Mouse (Mus musculus): ENCODE data around the gene Grk3. TPM values are rescaled to one million over a fixed set of nuclear protein-coding genes. Genes with fewer than 3 reads are reported as not detected.

Grk3 gene
- polyA plus RNA-seq, 1 experiment, result 0.74 TPM

DNA sequence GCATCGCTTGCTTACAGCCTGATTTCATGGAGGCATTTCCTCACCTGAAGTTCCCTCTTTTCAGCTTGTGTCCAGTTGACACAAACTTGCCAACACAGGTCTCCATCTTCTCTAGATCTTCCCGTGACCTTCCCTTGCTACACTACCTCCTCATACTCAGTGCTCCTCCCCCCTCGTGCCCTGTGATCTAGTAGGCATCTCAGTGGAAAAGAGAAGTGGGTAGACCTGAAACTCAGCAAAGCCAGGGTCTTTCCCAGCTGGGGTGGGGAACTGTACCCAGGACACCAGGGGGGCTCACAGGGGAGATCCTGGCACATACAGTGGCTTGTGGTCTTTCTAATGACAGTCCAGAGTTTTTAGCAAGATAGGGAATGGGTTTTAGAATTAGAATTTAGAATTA, 64.7 kb downstream of the Grk3 start:
- H3K4me3 ChIP-seq (ENCODE audit: insufficient read depth, low read length), result no peak overlapping the region
- no peak for TF ChIP-seq CTCF (IDR thresholded peaks at IDR 0.05; ENCODE audit: borderline replicate concordance, insufficient read depth, low read length)
- TF ChIP-seq POLR2A (IDR thresholded peaks at IDR 0.05; ENCODE audit: low read depth, low read length), result no peak
- no peaks in the 10 kb centered on the region for H3K4me1 ChIP-seq (ENCODE audit: control insufficient read depth, insufficient read depth, low read length)
- no peak overlapping the region for H3K27ac ChIP-seq (ENCODE audit: insufficient read depth, low read length)

DNA sequence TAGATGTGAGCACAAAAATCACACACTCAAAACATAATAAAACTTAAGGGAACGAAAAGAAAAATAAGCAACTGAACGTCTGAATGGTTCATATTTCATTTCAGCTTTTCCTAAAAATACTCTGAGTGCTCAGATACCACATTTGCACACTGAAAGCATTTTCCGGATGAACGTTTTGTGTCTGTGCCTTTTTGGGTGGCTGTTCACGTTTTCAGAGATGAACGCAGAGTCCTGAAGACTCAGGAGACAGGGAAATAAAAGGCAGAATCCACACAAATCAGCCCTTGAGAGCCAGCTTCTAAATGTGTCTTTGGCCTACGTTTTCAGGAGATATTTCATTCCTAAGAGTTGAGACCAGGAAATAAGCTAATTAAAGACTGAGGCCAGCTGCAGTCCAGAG, 69.7 kb downstream of the Grk3 start:
- H3K4me3 ChIP-seq (ENCODE audit: insufficient read depth, low read length), result no peak overlapping the region
- TF ChIP-seq CTCF (IDR thresholded peaks at IDR 0.05; ENCODE audit: borderline replicate concordance, insufficient read depth, low read length), result no peak
- TF ChIP-seq POLR2A (IDR thresholded peaks at IDR 0.05; ENCODE audit: low read depth, low read length), result no peak
- no peak overlapping the region for H3K27ac ChIP-seq (ENCODE audit: insufficient read depth, low read length)

DNA sequence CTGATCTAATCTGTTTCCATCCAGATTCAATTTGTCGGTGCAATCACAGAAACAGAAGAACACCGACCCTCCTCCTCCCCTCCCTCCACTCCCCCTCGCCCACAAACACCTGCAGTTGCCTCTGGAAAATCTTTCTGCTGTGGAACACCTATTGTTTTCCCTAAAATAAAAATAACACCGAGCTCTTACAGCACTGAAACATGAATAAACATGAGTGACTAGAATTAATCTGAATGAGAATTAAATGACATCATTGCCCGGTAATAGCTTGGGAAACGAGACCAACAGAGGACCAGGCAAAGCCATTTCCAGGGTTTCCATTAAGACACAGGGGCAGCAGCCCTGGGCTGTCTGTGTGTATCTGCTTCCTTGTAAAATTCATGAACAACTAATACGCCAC, 73.3 kb downstream of the Grk3 start:
- H3K4me3 ChIP-seq (ENCODE audit: insufficient read depth, low read length), result no peak overlapping the region
- H3K27ac ChIP-seq (ENCODE audit: insufficient read depth, low read length), result no peak overlapping the region
- TF ChIP-seq POLR2A (IDR thresholded peaks at IDR 0.05; ENCODE audit: low read depth, low read length), result no peak
- no peak for TF ChIP-seq CTCF (IDR thresholded peaks at IDR 0.05; ENCODE audit: borderline replicate concordance, insufficient read depth, low read length)
- no peaks in the 10 kb centered on the region for H3K4me1 ChIP-seq (ENCODE audit: control insufficient read depth, insufficient read depth, low read length)

More for the DNA sequence above, 69.7 kb downstream of the Grk3 start:
- no peaks in the 10 kb centered on the region for H3K4me1 ChIP-seq (ENCODE audit: control insufficient read depth, insufficient read depth, low read length)

DNA sequence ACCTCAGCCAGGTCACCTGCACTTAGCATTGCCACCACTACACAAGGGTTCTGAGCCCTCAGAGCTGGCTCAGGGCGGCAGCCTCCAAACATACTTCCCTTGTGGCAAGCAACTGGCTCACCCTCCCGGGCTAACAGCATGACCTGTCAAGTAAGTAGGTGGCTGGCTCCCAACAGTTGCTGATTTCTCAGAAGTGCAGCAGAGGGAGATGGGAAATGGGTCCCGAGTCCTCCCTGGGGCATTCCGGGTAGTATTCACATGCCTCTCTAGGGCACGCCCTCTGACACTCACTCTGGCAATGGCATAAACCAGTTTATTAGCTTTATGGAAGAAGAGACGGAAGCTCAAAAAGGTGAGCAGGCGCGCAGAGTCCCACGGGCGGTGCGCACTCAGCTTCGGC, 74.6 kb downstream of the Grk3 start:
- no peak overlapping the region for H3K4me3 ChIP-seq (ENCODE audit: insufficient read depth, low read length)
- no peak overlapping the region for H3K27ac ChIP-seq (ENCODE audit: insufficient read depth, low read length)
- no peaks in the 10 kb centered on the region for H3K4me1 ChIP-seq (ENCODE audit: control insufficient read depth, insufficient read depth, low read length)
- TF ChIP-seq POLR2A (IDR thresholded peaks at IDR 0.05; ENCODE audit: low read depth, low read length) (no peak), CTCF (IDR thresholded peaks at IDR 0.05; ENCODE audit: borderline replicate concordance, insufficient read depth, low read length) (no peak)

DNA sequence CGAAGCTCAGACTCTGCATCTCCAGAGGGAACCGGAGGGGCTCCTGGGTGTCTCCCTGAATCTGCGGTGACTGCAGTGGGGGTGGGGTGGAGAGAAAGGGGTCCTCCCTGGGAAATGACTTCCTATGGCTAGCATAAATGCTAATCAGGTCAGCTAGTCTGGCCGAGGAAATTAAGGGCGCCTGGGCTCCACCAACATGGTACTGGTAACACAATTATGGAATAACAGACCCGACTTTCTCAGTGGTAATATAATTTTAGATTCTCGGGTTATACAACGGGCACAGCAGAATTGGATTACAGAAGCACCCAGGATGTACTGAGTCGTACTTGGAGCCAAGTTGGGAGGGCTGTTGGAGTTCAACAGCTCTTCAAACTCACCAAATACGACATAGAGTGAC, 79.0 kb downstream of the Grk3 start:
- no peak for TF ChIP-seq CTCF (IDR thresholded peaks at IDR 0.05; ENCODE audit: borderline replicate concordance, insufficient read depth, low read length)
- TF ChIP-seq POLR2A (IDR thresholded peaks at IDR 0.05; ENCODE audit: low read depth, low read length), result no peak
- no peak overlapping the region for H3K4me3 ChIP-seq (ENCODE audit: insufficient read depth, low read length)
- no peak overlapping the region for H3K27ac ChIP-seq (ENCODE audit: insufficient read depth, low read length)
- H3K4me1 ChIP-seq (ENCODE audit: control insufficient read depth, insufficient read depth, low read length), result no peaks in the 10 kb centered on the region

DNA sequence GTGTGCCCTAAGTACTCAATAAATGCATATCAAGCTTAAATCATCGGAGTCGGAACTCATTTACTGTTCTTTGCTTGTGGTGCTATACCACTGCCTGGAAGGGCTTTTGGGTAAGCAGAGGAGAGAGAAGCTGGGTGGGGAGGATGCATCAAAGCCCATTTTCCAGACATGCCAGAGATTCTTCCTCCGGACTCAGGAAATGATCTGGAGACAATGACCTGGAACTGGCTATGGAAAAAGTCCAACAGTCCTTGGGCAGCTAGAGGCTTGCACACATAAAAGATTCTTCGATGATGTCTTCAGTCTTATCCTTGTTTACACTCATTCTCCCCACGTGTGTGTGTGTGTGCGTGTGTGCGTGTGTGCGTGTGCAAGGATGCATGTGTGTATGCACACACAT, 80.2 kb downstream of the Grk3 start:
- Histone ChIP-seq H3K4me3 (ENCODE audit: insufficient read depth, low read length) (no peak overlapping the region), H3K4me1 (ENCODE audit: control insufficient read depth, insufficient read depth, low read length) (no peaks in the 10 kb centered on the region), H3K27ac (ENCODE audit: insufficient read depth, low read length) (no peak overlapping the region)
- TF ChIP-seq CTCF (IDR thresholded peaks at IDR 0.05; ENCODE audit: borderline replicate concordance, insufficient read depth, low read length) (no peak), POLR2A (IDR thresholded peaks at IDR 0.05; ENCODE audit: low read depth, low read length) (no peak)

DNA sequence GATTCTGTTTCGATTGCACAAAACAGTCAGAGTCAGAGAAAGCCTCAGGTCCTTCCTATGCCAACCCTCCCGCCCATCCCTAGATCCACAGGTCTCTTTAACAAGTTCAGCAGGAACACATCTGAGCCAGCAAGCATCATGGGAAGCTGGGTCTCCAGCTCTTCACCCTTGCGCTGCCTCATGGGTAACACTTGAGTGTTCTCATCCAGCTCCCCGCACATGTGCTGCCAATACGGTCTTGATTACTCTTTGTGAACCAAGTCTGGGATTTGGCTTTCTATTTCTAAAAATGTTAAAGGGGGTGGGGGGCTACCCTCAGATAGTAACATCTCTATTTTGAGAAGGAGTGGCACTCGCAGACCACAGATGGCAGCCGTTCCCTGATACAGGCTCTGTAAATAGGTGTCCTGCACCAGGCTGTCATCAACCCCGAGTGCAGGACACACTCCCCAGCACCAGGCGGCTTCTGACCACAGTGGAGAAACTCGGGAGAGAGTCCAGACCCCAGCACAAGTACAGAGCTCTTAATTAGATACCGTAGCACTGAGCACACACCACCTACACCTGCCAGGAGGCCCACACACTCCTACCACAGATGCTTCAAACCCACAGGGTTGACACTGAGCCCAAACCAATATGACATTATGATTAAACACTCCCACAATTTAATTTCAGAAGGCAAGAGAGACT, 82.6 kb downstream of the Grk3 start:
- Histone ChIP-seq H3K4me1 (ENCODE audit: control insufficient read depth, insufficient read depth, low read length) (no peaks in the 10 kb centered on the region), H3K4me3 (ENCODE audit: insufficient read depth, low read length) (no peak overlapping the region), H3K27ac (ENCODE audit: insufficient read depth, low read length) (no peak overlapping the region)
- no peak for TF ChIP-seq CTCF (IDR thresholded peaks at IDR 0.05; ENCODE audit: borderline replicate concordance, insufficient read depth, low read length)
- TF ChIP-seq POLR2A (IDR thresholded peaks at IDR 0.05; ENCODE audit: low read depth, low read length), result no peak

DNA sequence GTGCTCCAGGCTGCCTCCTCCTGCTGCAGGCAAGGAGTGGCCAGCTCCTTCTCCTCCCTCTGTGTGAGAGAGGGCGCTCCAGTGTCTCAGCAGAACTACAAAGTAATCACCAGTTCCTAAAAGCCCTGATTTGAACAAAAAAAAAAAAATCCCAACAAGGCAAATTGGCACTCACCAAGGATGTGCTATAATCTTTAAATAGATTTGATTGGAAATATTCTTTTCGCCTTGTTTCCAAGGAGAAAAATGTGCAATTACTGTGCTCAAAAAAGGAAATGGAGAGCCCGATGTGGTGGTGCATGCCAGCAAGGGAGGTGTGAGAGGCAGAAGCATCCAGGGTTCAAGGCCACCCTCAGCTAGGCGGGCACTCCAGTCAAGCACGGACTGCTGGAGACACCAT, 83.7 kb downstream of the Grk3 start:
- Histone ChIP-seq H3K27ac (ENCODE audit: insufficient read depth, low read length) (no peak overlapping the region), H3K4me1 (ENCODE audit: control insufficient read depth, insufficient read depth, low read length) (no peaks in the 10 kb centered on the region)
- TF ChIP-seq CTCF (IDR thresholded peaks at IDR 0.05; ENCODE audit: borderline replicate concordance, insufficient read depth, low read length) (no peak), POLR2A (IDR thresholded peaks at IDR 0.05; ENCODE audit: low read depth, low read length) (no peak)

DNA sequence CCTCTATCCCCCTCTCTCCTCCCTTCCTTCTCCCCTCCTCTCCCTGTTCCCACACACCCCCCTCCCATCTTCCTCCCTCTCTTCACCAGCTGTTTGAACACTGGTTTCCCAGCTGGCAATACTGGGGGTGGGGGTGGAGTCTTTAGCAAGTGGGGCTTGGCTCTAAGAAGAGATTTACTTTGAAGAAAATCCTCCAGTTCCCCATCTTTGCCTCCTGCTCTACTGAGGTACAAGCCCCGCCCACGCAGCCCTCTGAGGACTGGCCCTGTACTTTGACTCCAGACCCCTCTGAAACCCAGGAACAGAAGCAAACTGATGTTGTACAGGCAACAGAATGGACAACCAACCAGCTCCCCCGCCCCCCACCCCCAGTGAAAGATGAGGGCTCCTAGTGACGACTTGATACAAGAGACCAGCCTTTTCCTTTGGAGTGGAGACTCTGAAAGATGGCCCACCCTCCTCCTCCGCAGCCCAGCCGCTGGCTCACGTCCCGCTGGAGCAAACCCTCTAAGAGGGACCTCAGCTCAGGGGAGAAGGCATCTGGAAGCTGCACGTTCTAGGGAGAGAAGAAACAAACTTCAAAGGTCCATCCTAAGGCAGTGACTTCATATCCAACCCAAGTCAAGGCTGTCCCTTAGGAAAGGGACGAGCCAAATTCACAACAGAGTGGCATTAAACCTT, 87.2 kb downstream of the Grk3 start:
- Histone ChIP-seq H3K4me1 (ENCODE audit: control insufficient read depth, insufficient read depth, low read length) (no peaks in the 10 kb centered on the region), H3K27ac (ENCODE audit: insufficient read depth, low read length) (no peak overlapping the region), H3K4me3 (ENCODE audit: insufficient read depth, low read length) (no peak overlapping the region)
- TF ChIP-seq CTCF (IDR thresholded peaks at IDR 0.05; ENCODE audit: borderline replicate concordance, insufficient read depth, low read length), result no peak
- no peak for TF ChIP-seq POLR2A (IDR thresholded peaks at IDR 0.05; ENCODE audit: low read depth, low read length)

More for the DNA sequence above, 83.7 kb downstream of the Grk3 start:
- no peak overlapping the region for H3K4me3 ChIP-seq (ENCODE audit: insufficient read depth, low read length)

DNA sequence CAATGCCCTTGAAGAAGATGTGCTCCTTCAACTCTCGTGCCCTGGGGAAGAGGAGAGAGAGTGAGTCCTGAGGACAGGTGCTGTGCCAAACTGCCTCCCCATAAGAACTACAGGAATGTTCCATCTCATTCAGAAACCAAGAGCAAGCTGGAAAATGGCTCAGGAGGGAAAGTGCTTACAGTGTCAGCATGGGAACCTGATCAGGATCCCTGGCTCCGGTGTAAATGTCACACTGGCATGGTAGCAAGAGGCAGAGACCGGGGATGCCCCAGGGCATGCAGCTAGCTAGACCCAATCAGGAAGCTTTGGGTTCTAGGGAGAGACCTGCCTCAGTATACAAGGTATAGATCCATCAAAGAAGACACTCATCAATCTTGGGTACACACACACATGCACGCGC, 90.2 kb downstream of the Grk3 start:
- no peak for TF ChIP-seq POLR2A (IDR thresholded peaks at IDR 0.05; ENCODE audit: low read depth, low read length)
- Histone ChIP-seq H3K4me3 (ENCODE audit: insufficient read depth, low read length) (no peak overlapping the region), H3K27ac (ENCODE audit: insufficient read depth, low read length) (no peak overlapping the region), H3K4me1 (ENCODE audit: control insufficient read depth, insufficient read depth, low read length) (no peaks in the 10 kb centered on the region)
